Mouse (Mus musculus) retina, postnatal 1 day (tissue): ENCODE measurements at regions not wholly inside any gene's neighbourhood (a gene's known extent, or its start where the extent isn't known, plus 50 kb on each side); places are given as distances from the start of the nearest gene placed in this dataset.
"Not testable (repeated sequence)": the region's sequence is repeated elsewhere in the genome, so short reads cannot be mapped to it uniquely, and the experiment has no call there.

Experiments used
- DNase-seq: peaks from one replicate; pipeline ENCODE4 v3.0.0-alpha.2; 2012

GRCm38 (mm10) chr13:31050160-31050788, 76.3 kb downstream of the Gm5447 start:
- DNase-seq = peak; percentile 11

- not testable (repeated sequence) for DNase-seq
Observed at GRCm38 (mm10) chr13:31051586-31051985, 77.6 kb downstream of the Gm5447 start.

DNA sequence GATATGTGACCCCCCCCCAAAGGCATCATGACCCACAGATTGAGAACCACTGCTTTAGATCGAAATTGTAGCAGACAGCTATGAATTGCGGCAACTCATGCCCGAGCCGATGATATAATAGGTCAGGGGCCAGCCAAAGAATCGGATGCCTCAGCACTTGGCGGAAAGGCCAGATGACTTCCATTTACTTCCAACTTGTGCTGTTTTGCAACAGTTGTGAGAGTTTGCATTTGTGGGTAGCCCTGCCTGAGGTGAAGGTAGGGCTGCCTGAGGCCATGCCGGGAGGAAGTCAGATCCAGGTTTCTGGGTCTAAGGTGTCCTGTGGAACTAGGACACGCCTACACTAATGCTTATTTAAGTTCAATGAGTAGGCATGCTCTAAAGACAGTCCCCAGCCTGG, 80.4 kb downstream of the Gm5447 start:
- no peak for DNase-seq

GRCm38 (mm10) chr13:31055376-31056083, 81.5 kb downstream of the Gm5447 start:
- no peak for DNase-seq

- DNase-seq = no peak
Observed at GRCm38 (mm10) chr13:31056154-31056871, 82.3 kb downstream of the Gm5447 start.

DNA sequence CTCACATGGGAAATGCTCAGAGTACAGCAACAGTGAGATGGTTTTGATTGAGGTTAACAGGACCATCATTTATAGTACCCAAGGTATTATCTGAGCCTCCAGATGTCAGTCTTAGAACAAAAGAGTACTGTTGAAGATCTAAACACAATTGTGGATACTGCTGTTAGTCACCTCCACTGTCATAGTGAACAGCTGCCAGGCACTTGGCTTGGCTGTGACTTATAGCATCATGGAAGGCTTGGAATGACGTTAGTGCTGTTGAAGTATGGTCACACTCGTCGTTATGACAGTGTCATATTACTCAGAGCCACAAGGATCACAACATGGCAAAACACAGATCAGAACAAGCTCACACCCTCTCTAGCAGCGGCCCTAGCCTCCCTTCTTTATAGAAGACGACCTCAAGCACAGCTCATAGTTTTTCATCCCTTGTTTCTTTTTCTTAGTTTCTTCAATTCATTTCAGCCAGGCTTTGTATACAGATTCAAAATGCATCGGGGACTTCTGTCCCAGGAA, 87.0 kb downstream of the Gm5447 start:
- no peak for DNase-seq

GRCm38 (mm10) chr13:31068343-31068742, 94.3 kb downstream of the Gm5447 start:
- no peak for DNase-seq

- peak; percentile 10 for DNase-seq
Observed at GRCm38 (mm10) chr13:31076541-31076940, 102.5 kb downstream of the Gm5447 start.

DNA sequence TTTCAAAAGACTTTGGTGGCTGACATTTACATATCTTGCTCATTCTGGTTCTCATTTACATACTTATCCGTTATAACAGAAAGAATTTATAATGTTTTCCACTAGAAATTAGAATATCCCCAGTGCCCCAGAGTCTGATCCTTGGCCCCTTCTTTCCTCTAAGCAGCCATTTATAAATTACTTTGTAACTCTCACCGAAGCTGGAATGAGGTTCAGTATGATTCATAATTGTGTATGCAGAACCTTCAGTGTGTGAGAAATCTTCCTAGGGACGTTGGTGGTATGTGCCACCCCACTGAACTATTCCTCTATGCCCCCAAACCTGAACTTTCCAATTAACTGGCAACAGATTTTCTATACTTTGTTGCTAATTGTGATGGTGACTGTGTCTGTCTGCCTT, 104.7 kb downstream of the Gm5447 start:
- no peak for DNase-seq

GRCm38 (mm10) chr13:31080215-31080614, 106.2 kb downstream of the Gm5447 start:
- peak; percentile 8 for DNase-seq

GRCm38 (mm10) chr13:31082448-31083140, 108.6 kb downstream of the Gm5447 start:
- DNase-seq = peak; percentile 82

- DNase-seq = no peak
Observed at GRCm38 (mm10) chr13:31101051-31101450, 127.0 kb downstream of the Gm5447 start.

DNA sequence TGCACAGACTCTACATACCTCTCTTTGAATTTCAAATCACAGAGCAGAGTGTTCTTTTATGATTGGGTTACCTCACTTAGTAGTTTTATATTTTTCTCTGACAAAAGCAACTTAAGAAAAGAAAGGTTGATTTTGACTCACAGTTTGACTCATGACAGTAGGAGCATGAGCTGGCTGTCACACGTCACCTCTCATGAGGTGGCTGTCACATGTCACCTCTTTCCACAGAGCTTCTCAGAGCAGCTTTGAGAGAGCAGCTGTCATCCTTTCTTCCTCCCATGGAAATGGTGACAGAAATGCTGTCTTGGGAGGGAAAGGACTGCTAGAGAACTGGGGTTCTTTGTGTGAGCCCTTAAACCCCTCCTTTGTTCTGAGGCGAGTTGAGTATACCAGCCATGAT, 133.4 kb downstream of the Gm5447 start:
- DNase-seq = no peak

DNA sequence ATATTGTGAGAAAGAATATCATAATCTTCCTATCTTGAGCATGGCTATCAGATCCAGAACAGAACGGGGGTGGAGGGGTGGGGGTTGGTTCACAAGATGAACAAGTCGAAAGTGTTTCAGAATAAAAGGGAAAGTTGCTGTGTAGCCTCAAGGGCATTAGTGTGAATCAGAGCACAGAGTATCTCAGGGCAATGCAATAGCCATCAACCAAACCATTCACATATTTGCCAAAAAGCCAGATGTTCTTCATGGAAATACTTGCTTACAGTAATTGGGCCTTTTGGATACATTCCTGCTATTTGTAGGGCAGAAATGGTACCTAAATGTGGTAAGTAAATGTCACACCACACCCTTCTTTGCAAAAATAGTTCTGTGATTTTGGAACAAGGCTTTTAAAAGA, 135.2 kb downstream of the Gm5447 start:
- DNase-seq = no peak

- no peak for DNase-seq
Observed at GRCm38 (mm10) chr13:31122689-31123088, 148.7 kb downstream of the Gm5447 start.

GRCm38 (mm10) chr13:31124547-31125216, 150.7 kb downstream of the Gm5447 start:
- DNase-seq = no peak

DNA sequence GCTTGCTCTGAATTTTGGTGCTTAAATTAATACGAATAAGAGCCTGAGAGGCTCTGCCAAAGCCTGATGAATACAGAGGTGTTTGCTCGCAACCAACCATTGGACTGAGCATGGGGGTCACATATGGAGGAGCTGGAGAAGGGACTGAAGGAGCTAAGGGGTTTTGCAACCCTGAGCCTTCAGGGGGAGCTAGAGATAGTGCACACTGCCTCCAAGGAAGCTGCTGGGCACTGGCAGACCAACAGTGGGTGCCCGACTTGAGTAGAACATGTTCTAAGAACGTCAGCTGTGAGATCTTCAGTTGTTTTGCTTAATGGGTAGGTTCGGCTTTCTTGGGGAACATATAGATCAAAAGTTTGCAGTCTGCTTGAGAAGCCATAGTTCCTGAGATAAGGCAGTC, 158.5 kb downstream of the Gm5447 start:
- DNase-seq = no peak

- no peak for DNase-seq
Observed at GRCm38 (mm10) chr13:31139686-31140085, 165.7 kb downstream of the Gm5447 start.

DNA sequence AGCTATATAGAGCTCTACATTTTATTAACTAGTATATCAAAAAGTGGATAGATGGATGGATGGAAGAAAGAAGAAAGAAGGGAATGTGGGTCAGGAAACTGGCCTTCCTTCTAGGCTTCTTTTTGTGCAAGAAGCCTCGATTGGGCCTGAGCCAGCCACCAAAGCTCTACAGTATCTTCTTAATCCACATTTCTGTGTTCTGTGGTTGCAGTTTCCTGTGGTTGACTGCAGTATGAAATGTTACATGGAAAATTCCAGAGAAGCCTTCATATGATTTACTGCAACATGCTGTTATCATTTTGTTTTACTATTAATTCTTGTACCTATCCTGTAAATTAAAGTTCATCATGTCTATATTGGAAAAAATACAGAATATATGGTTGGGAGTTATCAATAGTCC, 173.3 kb downstream of the Gm5447 start:
- no peak for DNase-seq

DNA sequence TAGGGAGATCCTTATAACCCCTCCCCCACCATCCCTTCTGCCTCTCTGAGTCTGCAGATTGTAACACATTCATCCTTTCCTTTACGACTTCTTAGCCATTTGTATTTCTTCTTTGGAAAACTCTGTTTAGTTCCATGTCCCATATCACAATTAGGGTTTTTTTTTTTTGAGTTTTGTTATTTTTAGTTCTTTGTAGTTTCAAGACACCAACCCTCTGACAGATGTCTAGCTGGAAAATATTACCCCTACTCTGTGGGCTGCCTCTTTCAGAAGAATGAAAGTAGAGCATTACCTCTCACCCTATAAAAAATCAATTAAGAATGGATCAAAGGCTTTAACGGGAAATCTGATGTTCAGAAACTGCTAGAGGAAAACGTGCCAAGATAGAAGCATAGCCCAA, 180.1 kb downstream of the Gm5447 start:
- no peak for DNase-seq

DNA sequence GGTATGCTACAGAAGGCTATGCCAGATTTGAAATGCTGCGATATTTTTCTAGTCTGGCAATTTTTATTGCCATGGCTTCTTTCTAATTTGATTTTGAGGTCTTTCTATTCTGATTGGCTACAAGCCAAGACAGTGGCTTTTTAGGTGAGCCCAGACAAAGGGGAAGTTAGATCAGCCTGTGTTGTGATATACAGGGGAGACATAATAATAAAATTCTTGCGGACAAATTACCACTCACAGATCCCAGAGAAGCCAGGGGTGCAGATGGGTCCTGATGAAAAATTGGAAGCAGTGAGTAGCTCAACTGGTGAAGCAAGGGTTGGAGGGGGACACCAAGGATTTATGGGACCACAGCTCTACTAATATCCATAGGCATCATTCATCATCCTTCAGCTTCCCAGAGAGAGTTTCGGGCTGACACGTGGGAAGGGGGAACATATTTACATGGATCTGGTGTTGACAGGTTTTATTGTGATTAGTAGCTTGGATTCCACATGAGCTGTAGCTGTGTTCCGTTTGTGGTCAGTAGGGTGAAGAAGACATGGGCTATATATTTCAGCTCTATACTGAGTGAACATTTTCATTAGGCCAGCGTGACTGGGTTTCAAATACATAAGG, 190.0 kb downstream of the Gm5447 start:
- DNase-seq = no peak

DNA sequence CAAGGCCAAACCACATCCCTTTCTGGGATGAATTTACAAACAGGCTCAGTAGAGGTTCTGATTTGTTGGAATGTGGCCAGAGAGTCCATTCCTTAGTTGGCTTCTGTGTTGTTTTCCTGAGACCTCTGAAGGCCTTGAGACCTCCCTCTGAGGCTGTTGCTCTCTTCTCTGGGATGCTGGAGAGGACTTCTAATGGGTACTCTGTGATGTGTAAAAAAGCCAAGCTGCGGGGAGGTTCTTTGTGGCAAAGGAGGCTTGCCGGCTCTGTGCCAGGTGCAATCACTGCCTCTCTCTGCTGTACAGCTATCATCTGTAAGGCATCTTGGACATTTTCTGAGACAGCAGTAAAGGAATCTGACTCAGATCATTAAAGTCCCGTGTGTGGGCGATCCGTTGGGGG, 192.3 kb downstream of the Gm5447 start:
- no peak for DNase-seq
